10 mouse cellular contexts compared by ENCODE assay signal in the genomic region with DNA sequence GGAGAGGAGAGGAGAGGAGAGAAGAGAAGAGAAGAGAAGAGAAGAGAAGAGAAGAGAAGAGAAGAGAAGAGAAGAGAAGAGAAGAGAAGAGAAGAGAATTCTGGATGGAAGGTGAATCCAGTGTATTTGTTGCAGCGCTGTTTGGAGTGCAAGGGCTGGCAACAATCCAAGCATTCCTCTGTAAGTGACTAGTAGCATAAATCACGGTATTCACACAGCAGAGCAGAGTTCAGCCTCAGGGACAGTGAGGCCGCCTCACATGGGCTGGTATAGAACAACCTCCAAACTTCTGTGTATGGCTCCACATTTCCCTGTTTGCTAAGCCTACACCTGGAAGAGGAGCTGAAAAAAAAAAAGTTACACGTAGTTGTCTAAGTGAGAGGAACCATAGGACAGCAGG. TPM values are rescaled to one million over a fixed set of nuclear protein-coding genes. Genes with fewer than 3 reads are reported as not detected.
DNase-seq lines count a peak whose midpoint lies in the region; ATAC-seq and TF ChIP-seq lines count a peak whose summit lies in the region.
"Had no signal": no experiment of that assay in that cellular context is flagged by ENCODE, and none has a peak within 500 bp of the region (broad histone marks: within the 10 kb centered on the region; RNA-seq: fewer than 3 reads in every experiment).

No protein-coding gene starts in this region.

- peak overlapping the region; percentile 38; the same call in 1 of the 2 replicates for H3K27ac ChIP-seq in liver, embryonic 15.5 days (replicated peaks)
- H3K27ac ChIP-seq in liver, embryonic 12.5 days: no peak overlapping the region
- no peak overlapping the region for H3K27ac ChIP-seq in lung, postnatal 0 days (ENCODE audit: low read length)
- H3K27ac ChIP-seq: forebrain, embryonic 13.5 days; macrophage had no signal

- H3K27me3 ChIP-seq in liver, embryonic 15.5 days: no peaks in the 10 kb centered on the region
- H3K27me3 ChIP-seq in liver, embryonic 12.5 days (replicated peaks): no peaks in the 10 kb centered on the region
- H3K27me3 ChIP-seq in lung, postnatal 0 days (replicated peaks; ENCODE audit: insufficient read depth, low read length): no peaks in the 10 kb centered on the region
- H3K27me3 ChIP-seq: forebrain, embryonic 13.5 days had no signal

- no peak overlapping the region for H3K9ac ChIP-seq in liver, embryonic 15.5 days
- H3K9ac ChIP-seq in liver, embryonic 12.5 days: no peak overlapping the region
- H3K9ac ChIP-seq in lung, postnatal 0 days (replicated peaks; ENCODE audit: low read depth): no peak overlapping the region
- H3K9ac ChIP-seq: forebrain, embryonic 13.5 days had no signal

- peaks cover 31% of the 10 kb centered on the region for H3K36me3 ChIP-seq in liver, embryonic 15.5 days (replicated peaks)
- H3K36me3 ChIP-seq in liver, embryonic 12.5 days: peaks cover 40% of the 10 kb centered on the region
- no peaks in the 10 kb centered on the region for H3K36me3 ChIP-seq in lung, postnatal 0 days (ENCODE audit: insufficient read depth, low read length)

- intact Hi-C loops in heart, postnatal 10 days (cut with DNase I): no loop called here

- peaks cover 93% of the 10 kb centered on the region for H3K4me1 ChIP-seq in liver, embryonic 15.5 days (replicated peaks)
- peaks cover 89% of the 10 kb centered on the region for H3K4me1 ChIP-seq in liver, embryonic 12.5 days
- peaks cover 57% of the 10 kb centered on the region for H3K4me1 ChIP-seq in lung, postnatal 0 days (ENCODE audit: insufficient read depth, low read depth, low read length)

- WGBS in liver, embryonic 15.5 days (ENCODE audit: insufficient replicate concordance): 76% methylated on average over 4 of the region's 4 CpGs
- WGBS in liver, embryonic 12.5 days (ENCODE audit: insufficient replicate concordance): 73% methylated on average over 4 of the region's 4 CpGs
- 23% methylated on average over 4 of the region's 4 CpGs for WGBS in lung, postnatal 0 days

- TF ChIP-seq EP300 in lung, postnatal 0 days (IDR thresholded peaks at IDR 0.05): no peak

- ATAC-seq in liver, embryonic 15.5 days (ENCODE audit: insufficient read depth): 0 out of 2 replicates have a peak, but pooled peaks have one; percentile 27
- no peak for ATAC-seq in liver, embryonic 12.5 days
- no peak for ATAC-seq in lung, postnatal 0 days
- ATAC-seq: forebrain, embryonic 13.5 days had no signal

- H3K4me2 ChIP-seq in liver, embryonic 15.5 days: no peak overlapping the region
- no peak overlapping the region for H3K4me2 ChIP-seq in liver, embryonic 12.5 days
- no peak overlapping the region for H3K4me2 ChIP-seq in lung, postnatal 0 days (replicated peaks; ENCODE audit: low read depth, low read length)
- H3K4me2 ChIP-seq: forebrain, embryonic 13.5 days had no signal

- H3K4me3 ChIP-seq in liver, embryonic 15.5 days (replicated peaks): no peak overlapping the region
- H3K4me3 ChIP-seq in liver, embryonic 12.5 days: no peak overlapping the region
- no peak overlapping the region for H3K4me3 ChIP-seq in lung, postnatal 0 days (ENCODE audit: low read depth, low read length)
- H3K4me3 ChIP-seq: forebrain, embryonic 13.5 days had no signal

- DNase-seq in adrenal gland, adult (ENCODE audit: inconsistent age in 2 of 2, low spot score in 1 of 2): peak; percentile 77 to 91
- peak; percentile 66 to 72 for DNase-seq in heart, postnatal 10 days
- peak; percentile 83 for DNase-seq in lung, postnatal 0 days (ENCODE audit: low spot score)
- DNase-seq in T-cell, adult 2 months (ENCODE audit: low spot score): no peak
- no peak for DNase-seq in frontal cortex, postnatal 25 days (ENCODE audit: low spot score in 2 of 2)
- no peak for DNase-seq in spleen, adult 12 weeks (ENCODE audit: low spot score)

- no peaks in the 10 kb centered on the region for H3K9me3 ChIP-seq in liver, embryonic 15.5 days (replicated peaks)
- H3K9me3 ChIP-seq in liver, embryonic 12.5 days (replicated peaks): no peaks in the 10 kb centered on the region
- H3K9me3 ChIP-seq in lung, postnatal 0 days (ENCODE audit: low read length): no peaks in the 10 kb centered on the region
- H3K9me3 ChIP-seq: forebrain, embryonic 13.5 days had no signal

- no peak for TF ChIP-seq CTCF in lung, postnatal 0 days (IDR thresholded peaks at IDR 0.05)

RNA-seq across cellular contexts. Expression of a gene that starts 6.4 kb away (rescaled TPM):
- 7.7 and 8.7 TPM in 2 replicates for polyA plus RNA-seq in liver, embryonic 15.5 days (2015; fragmentation: Nextera tagmentation; extraction: Ambion mirVana)
- polyA plus RNA-seq in liver, embryonic 12.5 days (2016; fragmentation: Nextera tagmentation; extraction: Ambion mirVana): 6.9 and 8.0 TPM in 2 replicates
- total RNA-seq in heart, postnatal 10 days (2021): 10 to 100 TPM; 19.5 to 20.3 TPM
- 5.9 and 6.7 TPM in 2 replicates for polyA plus RNA-seq in lung, postnatal 0 days (2015; fragmentation: Nextera tagmentation; extraction: Ambion mirVana)

Comparison
In these comparisons a context has a peak if more than half of its experiments do, and no peak if none do; other contexts are left out.
1. DNase-seq: peak in adrenal gland, adult (2 of 2), heart, postnatal 10 days (2 of 2) and lung, postnatal 0 days (single experiment); none in T-cell, adult 2 months (single experiment), frontal cortex, postnatal 25 days (0 of 2) and spleen, adult 12 weeks (single experiment).